Mouse (Mus musculus) limb, embryonic 14.5 days (tissue): ENCODE measurements at regions not wholly inside any gene's neighbourhood (a gene's known extent, or its start where the extent isn't known, plus 50 kb on each side); places are given as distances from the start of the nearest gene placed in this dataset.

Source experiments
- ATAC-seq: fragments of 200-750 bp; cut with Nextera tagmentation; 2 replicates; pipeline ENCODE4 v1.8.0; 2017; ENCODE audit warnings: low read depth, moderate number of reproducible peaks, moderate TSS enrichment; ENCODE audit not compliant: low FRiP score
- DNase-seq: peaks from one replicate; pipeline ENCODE4 v3.0.0-alpha.2; 2015; ENCODE audit warnings: low spot score
- H3K27ac ChIP-seq: fragments of 300-500 bp; sonication (generic); replicated peaks from 2 replicates; pipeline ENCODE4 v1.5.1; 2014; ENCODE audit warnings: low read depth, mild to moderate bottlenecking, low read length, moderate library complexity, mixed read lengths
- H3K27me3 ChIP-seq: fragments of 300-500 bp; sonication (generic); 2 replicates; pipeline ENCODE4 v1.6.1; 2014; ENCODE audit warnings: low read length, mixed read lengths; ENCODE audit not compliant: control insufficient read depth, insufficient read depth
- H3K36me3 ChIP-seq: fragments of 300-500 bp; sonication (generic); 2 replicates; pipeline ENCODE4 v1.6.1; 2014; ENCODE audit warnings: mild to moderate bottlenecking, low read length, moderate library complexity, mixed read lengths; ENCODE audit not compliant: control insufficient read depth, insufficient read depth
- H3K4me1 ChIP-seq: fragments of 300-500 bp; sonication (generic); 2 replicates; pipeline ENCODE4 v1.6.1; 2014; ENCODE audit warnings: antibody characterized with exemption, low read length, mixed read lengths; ENCODE audit not compliant: control insufficient read depth, insufficient read depth
- H3K4me2 ChIP-seq: fragments of 300-500 bp; sonication (generic); replicated peaks from 2 replicates; pipeline ENCODE4 v1.6.1; 2014; ENCODE audit warnings: low read depth, mild to moderate bottlenecking, low read length, moderate library complexity; ENCODE audit not compliant: severe bottlenecking
- H3K4me3 ChIP-seq: fragments of 300-500 bp; sonication (generic); replicated peaks from 2 replicates; pipeline ENCODE4 v1.5.1; 2014; ENCODE audit warnings: low read length
- H3K9ac ChIP-seq: fragments of 300-500 bp; sonication (generic); 2 replicates; pipeline ENCODE4 v1.6.1; 2014; ENCODE audit warnings: mild to moderate bottlenecking, low read depth, low read length, moderate library complexity; ENCODE audit not compliant: severe bottlenecking
- H3K9me3 ChIP-seq: fragments of 300-500 bp; sonication (generic); 2 replicates; pipeline ENCODE4 v1.6.1; 2016; ENCODE audit warnings: low read length; ENCODE audit not compliant: control insufficient read depth
- POLR2A ChIP-seq: fragments of 200-500 bp; IDR thresholded peaks from 2 replicates; pipeline ENCODE4 v1.8.0; 2012; ENCODE audit warnings: inconsistent platforms, mild to moderate bottlenecking, moderate library complexity, borderline replicate concordance; ENCODE audit not compliant: insufficient read depth, insufficient read length; ENCODE audit errors: extremely low read depth
- WGBS: fragments of 180-500 bp; shearing (Covaris S2); extraction: QIAGEN DNeasy Blood & Tissue Kit; methylation state at CpG from one replicate; pipeline ENCODE4 v1.1.7; 2014; 5-methylcytosine and 5-hydroxymethylcytosine counted together

DNA sequence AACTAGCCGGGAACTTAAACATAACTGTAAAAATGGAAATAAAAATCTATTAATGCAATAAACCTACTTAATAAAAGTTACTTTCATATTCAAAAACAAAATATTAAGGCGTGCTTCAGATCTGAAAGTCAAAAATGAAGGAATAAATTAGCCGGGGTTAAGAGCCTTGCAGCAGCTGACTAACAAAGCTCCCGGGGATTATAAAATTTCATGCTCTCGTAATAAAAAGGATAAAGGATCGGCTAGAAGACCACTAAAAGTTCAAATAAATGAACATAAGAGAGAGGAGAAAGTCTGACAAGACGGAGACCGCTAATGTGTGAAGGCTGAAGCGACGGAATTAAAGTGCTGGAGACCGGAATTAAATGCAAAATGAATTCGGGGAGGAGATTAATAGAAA is 144.3 kb upstream of the Zfp64 start:
- H3K4me1 ChIP-seq, result 0 out of 2 replicates have a peak, but pooled peaks cover 7% of the 10 kb centered on the region
- H3K4me2 ChIP-seq, result no peak overlapping the region
- H3K9me3 ChIP-seq, result peaks cover 15% of the 10 kb centered on the region
- H3K27me3 ChIP-seq, result no peaks in the 10 kb centered on the region
- DNase-seq (no peak), ATAC-seq (no peak)
- 36% methylated on average over 12 of the region's 12 CpGs for WGBS
- H3K9ac ChIP-seq, result no peak overlapping the region
- no peak overlapping the region for H3K4me3 ChIP-seq
- H3K36me3 ChIP-seq, result no peaks in the 10 kb centered on the region
- no peak for TF ChIP-seq POLR2A
- H3K27ac ChIP-seq, result no peak overlapping the region

DNA sequence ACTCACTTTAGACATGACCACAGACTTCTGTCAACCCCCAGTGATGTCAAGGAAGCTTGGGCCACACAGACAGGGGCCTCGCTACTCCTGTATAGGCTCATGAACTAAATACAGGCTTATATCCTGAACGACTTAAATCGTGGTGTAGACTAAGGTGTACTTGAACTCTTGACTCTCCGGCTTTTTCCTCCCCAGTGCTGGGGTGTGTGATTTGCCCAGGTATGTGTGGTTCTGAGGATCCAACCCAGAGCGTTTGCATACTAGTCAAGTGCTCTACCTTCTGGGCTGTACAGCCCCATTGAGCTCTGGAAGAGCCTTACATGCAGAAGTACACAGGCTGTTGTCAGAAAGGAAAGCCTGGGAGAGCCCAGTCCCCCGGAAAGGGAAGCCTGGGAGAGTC is 143.2 kb upstream of the Zfp64 start:
- no peaks in the 10 kb centered on the region for H3K36me3 ChIP-seq
- H3K27ac ChIP-seq, result no peak overlapping the region
- peaks cover 9% of the 10 kb centered on the region; the same call in 1 of the 2 replicates for H3K4me1 ChIP-seq
- no peak for TF ChIP-seq POLR2A
- H3K4me2 ChIP-seq, result no peak overlapping the region
- DNase-seq (no peak), ATAC-seq (no peak)
- peaks cover 15% of the 10 kb centered on the region for H3K9me3 ChIP-seq
- no peak overlapping the region for H3K4me3 ChIP-seq
- no peak overlapping the region for H3K9ac ChIP-seq
- no peaks in the 10 kb centered on the region for H3K27me3 ChIP-seq
- WGBS, result 85% methylated on average over 6 of the region's 6 CpGs

DNA sequence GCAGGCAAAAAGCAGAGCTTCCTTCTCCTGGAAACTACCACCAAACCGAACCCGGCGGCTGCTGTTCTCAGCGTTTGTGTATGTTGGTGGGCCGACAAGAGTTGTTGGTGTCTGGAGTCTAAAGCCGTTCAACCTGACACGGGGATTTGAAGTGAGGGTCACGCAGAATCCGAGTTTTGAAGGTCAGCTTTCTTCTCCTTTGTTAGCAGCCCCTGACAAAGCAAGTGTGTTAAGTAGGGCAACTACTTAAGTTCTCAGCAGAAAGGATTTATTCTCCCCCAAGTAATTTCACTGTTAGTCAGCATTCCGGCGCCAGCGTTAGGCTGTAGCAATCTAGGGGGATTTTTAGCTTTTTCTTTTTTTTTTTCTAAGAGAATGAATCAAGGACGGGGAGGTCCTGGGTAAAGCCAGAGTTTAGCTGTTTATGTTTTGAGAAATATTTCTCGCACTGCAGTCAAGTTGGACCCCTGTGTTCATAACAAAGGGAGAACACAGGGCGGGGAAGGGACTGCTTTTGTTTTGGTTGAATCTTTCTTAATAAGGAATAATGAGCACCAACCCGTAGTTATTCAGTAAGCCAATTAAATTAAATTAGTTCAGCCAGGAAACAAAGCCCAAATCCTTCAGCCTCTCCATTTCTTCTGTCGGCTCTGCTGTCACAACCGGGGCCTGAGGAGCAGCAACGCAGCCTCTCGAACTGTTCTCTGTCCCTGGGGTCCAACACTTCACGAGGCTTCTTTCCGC is 138.8 kb upstream of the Zfp64 start:
- Histone ChIP-seq H3K4me2 (no peak overlapping the region), H3K9me3 (0 out of 2 replicates have a peak, but pooled peaks cover 10% of the 10 kb centered on the region), H3K27ac (no peak overlapping the region), H3K4me1 (peaks cover 4% of the 10 kb centered on the region; the same call in 1 of the 2 replicates), H3K36me3 (no peaks in the 10 kb centered on the region), H3K4me3 (no peak overlapping the region), H3K9ac (no peak overlapping the region), H3K27me3 (no peaks in the 10 kb centered on the region)
- WGBS, result 74% methylated on average over 22 of the region's 22 CpGs
- no peak for TF ChIP-seq POLR2A
- no peak for DNase-seq
- no peak for ATAC-seq

DNA sequence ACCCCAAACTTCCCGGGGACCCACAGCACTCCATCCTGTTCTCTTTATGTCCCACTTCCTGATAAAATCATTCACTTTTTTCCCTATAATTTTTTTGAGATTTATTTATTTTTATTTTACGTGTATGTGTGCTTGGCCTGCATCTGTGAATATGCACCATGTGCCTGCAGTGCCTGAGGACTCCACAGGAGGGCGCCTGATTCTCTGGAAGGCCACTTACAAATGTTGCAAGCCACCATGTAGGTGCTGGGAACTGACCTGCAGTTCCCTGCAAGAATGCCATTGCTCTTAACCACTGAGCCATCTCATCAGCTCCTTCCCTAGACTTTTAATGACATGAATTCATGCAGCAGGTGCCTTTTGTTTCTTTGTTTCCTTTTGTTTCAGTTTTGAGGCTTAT is 134.9 kb upstream of the Zfp64 start:
- ATAC-seq (no peak), DNase-seq (no peak)
- 79% methylated on average over 3 of the region's 3 CpGs for WGBS
- H3K9ac ChIP-seq, result no peak overlapping the region
- H3K9me3 ChIP-seq, result 0 out of 2 replicates have a peak, but pooled peaks cover 10% of the 10 kb centered on the region
- no peak overlapping the region for H3K4me2 ChIP-seq
- TF ChIP-seq POLR2A, result no peak
- H3K27me3 ChIP-seq, result no peaks in the 10 kb centered on the region
- no peak overlapping the region for H3K27ac ChIP-seq
- H3K36me3 ChIP-seq, result no peaks in the 10 kb centered on the region
- H3K4me1 ChIP-seq, result peaks cover 2% of the 10 kb centered on the region; the same call in 1 of the 2 replicates
- no peak overlapping the region for H3K4me3 ChIP-seq

DNA sequence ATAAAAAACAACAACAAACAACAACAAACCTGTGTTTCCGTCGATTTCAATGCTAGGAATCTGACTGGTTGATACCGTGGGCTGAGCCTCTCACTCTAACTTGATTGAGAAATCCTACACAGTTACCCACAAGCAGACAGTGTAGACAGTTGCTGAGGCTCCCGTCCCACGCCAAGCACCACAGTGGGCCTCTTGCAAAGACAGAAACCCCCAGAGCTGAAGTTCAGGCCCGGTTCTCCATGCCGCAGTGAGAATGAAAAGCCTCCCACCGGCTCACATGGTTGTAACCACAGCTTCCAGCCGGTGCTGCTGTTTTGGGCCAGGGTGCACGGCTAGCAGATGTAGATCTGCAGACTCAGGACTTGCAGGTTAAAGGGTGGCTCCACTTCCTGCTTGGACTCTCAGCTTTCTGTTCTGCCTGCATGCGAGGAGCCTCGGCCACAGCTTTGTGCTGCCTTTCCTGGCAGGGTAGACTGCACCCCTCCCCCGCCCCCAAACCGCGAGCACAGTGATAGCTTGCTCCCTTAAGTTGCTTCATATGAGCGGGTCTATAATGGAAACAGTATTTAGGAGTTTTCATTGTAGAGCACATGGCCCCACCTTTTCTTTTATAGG is 133.6 kb upstream of the Zfp64 start:
- H3K4me1 ChIP-seq, result no peaks in the 10 kb centered on the region
- no peaks in the 10 kb centered on the region for H3K27me3 ChIP-seq
- no peak overlapping the region for H3K27ac ChIP-seq
- WGBS, result 64% methylated on average over 16 of the region's 16 CpGs
- TF ChIP-seq POLR2A, result no peak
- H3K4me2 ChIP-seq, result no peak overlapping the region
- peaks cover 10% of the 10 kb centered on the region; the same call in 1 of the 2 replicates for H3K9me3 ChIP-seq
- H3K4me3 ChIP-seq, result no peak overlapping the region
- H3K36me3 ChIP-seq, result no peaks in the 10 kb centered on the region
- DNase-seq (no peak), ATAC-seq (0 out of 2 replicates have a peak, but pooled peaks have one; percentile 55)
- H3K9ac ChIP-seq, result no peak overlapping the region
